In the genomic region with DNA sequence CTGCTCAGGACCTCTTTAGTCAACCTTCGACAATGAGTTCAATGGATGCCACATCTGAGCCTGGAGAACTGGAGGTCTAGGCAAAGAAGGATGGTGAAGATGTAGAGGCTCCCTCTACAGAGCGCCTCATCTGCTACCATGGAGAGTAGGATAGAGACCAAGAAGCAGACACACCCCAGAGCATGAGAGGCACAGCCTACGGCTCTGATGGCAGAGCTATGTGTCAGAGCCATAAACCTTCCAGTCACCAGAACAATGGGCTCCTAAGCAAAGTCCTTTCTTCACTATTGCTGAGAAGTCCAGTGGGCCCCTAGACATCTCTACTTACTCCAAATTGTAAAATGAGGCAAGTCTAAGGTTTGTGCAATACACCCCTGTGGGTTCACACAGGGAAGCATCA, we compare ENCODE assay signal across 22 mouse cellular contexts.
A peak's percentile ranks its signal among the peaks of the same experiment; 100 is the strongest.
DNase-seq lines count a peak whose midpoint lies in the region; ATAC-seq and TF ChIP-seq lines count a peak whose summit lies in the region.
"Had no signal": no experiment of that assay in that cellular context is flagged by ENCODE, and none has a peak within 500 bp of the region (broad histone marks: within the 10 kb centered on the region; RNA-seq: fewer than 3 reads in every experiment).

No protein-coding gene starts in this region.

- no peaks in the 10 kb centered on the region for H3K4me1 ChIP-seq in intestine, embryonic 15.5 days (replicated peaks)
- no peaks in the 10 kb centered on the region for H3K4me1 ChIP-seq in intestine, embryonic 16.5 days (ENCODE audit: control insufficient read depth, insufficient read depth, low read length)
- H3K4me1 ChIP-seq in intestine, postnatal 0 days (replicated peaks; ENCODE audit: control insufficient read depth, insufficient read depth, low read length), result no peaks in the 10 kb centered on the region
- H3K4me1 ChIP-seq in forebrain, embryonic 15.5 days, result no peaks in the 10 kb centered on the region

- peak; percentile 69 for ATAC-seq in intestine, embryonic 15.5 days
- peak; percentile 66 for ATAC-seq in intestine, embryonic 16.5 days
- peak; percentile 43; the same call in 1 of the 2 replicates for ATAC-seq in intestine, postnatal 0 days
- no peak for ATAC-seq in forebrain, embryonic 15.5 days (replicated peaks)
- no peak for ATAC-seq in cerebellum, adult (ENCODE audit: insufficient number of reproducible peaks, low FRiP score, low TSS enrichment)
- ATAC-seq: activated CD4-positive, CD25-positive, alpha-beta regulatory T cell, adult 4 months; CD4-positive, CD25-positive, alpha-beta regulatory T cell, adult 4 months; Patski had no signal

- no peaks in the 10 kb centered on the region for H3K27me3 ChIP-seq in intestine, embryonic 15.5 days (replicated peaks)
- H3K27me3 ChIP-seq in intestine, embryonic 16.5 days (replicated peaks; ENCODE audit: control insufficient read depth, insufficient read depth, low read length), result no peaks in the 10 kb centered on the region
- H3K27me3 ChIP-seq in intestine, postnatal 0 days (replicated peaks; ENCODE audit: control insufficient read depth, insufficient read depth, low read length), result no peaks in the 10 kb centered on the region
- no peaks in the 10 kb centered on the region for H3K27me3 ChIP-seq in forebrain, embryonic 15.5 days
- H3K27me3 ChIP-seq: Patski had no signal

- no peak overlapping the region for H3K4me3 ChIP-seq in intestine, embryonic 15.5 days (replicated peaks)
- no peak overlapping the region for H3K4me3 ChIP-seq in intestine, embryonic 16.5 days (ENCODE audit: low read length)
- no peak overlapping the region for H3K4me3 ChIP-seq in intestine, postnatal 0 days (ENCODE audit: low read depth, low read length)
- no peak overlapping the region for H3K4me3 ChIP-seq in forebrain, embryonic 15.5 days

- WGBS in intestine, embryonic 15.5 days, result 66% methylated on average over 3 of the region's 3 CpGs
- 63% methylated on average over 3 of the region's 3 CpGs for WGBS in intestine, embryonic 16.5 days
- 58% methylated on average over 3 of the region's 3 CpGs for WGBS in intestine, postnatal 0 days
- 89% methylated on average over 3 of the region's 3 CpGs for WGBS in forebrain, embryonic 15.5 days

- intact Hi-C loops in heart, postnatal 36 days (cut with DNase I), result no loop called here

- H3K9me3 ChIP-seq in intestine, embryonic 15.5 days, result no peaks in the 10 kb centered on the region
- no peaks in the 10 kb centered on the region for H3K9me3 ChIP-seq in intestine, embryonic 16.5 days (ENCODE audit: control insufficient read depth, low read length)
- H3K9me3 ChIP-seq in intestine, postnatal 0 days (ENCODE audit: control insufficient read depth), result no peaks in the 10 kb centered on the region
- H3K9me3 ChIP-seq in forebrain, embryonic 15.5 days, result no peaks in the 10 kb centered on the region

- no peak for TF ChIP-seq CTCF in intestine, postnatal 0 days (IDR thresholded peaks at IDR 0.05; ENCODE audit: low read depth)

- H3K4me2 ChIP-seq in intestine, embryonic 15.5 days (replicated peaks), result no peak overlapping the region
- H3K4me2 ChIP-seq in intestine, embryonic 16.5 days (ENCODE audit: low read depth, low read length), result no peak overlapping the region
- H3K4me2 ChIP-seq in intestine, postnatal 0 days (replicated peaks; ENCODE audit: low read depth), result no peak overlapping the region
- no peak overlapping the region for H3K4me2 ChIP-seq in forebrain, embryonic 15.5 days (replicated peaks)

- no peak overlapping the region for H3K27ac ChIP-seq in intestine, embryonic 15.5 days
- H3K27ac ChIP-seq in intestine, embryonic 16.5 days (ENCODE audit: low read length), result no peak overlapping the region
- H3K27ac ChIP-seq in intestine, postnatal 0 days (ENCODE audit: low read depth, low read length), result no peak overlapping the region
- H3K27ac ChIP-seq in forebrain, embryonic 15.5 days (replicated peaks), result no peak overlapping the region

- H3K9ac ChIP-seq in intestine, embryonic 15.5 days, result no peak overlapping the region
- no peak overlapping the region for H3K9ac ChIP-seq in intestine, embryonic 16.5 days (ENCODE audit: low read depth, low read length)
- H3K9ac ChIP-seq in intestine, postnatal 0 days (ENCODE audit: low read depth, low read length), result no peak overlapping the region
- H3K9ac ChIP-seq in forebrain, embryonic 15.5 days (replicated peaks), result no peak overlapping the region

- H3K36me3 ChIP-seq in intestine, embryonic 15.5 days, result no peaks in the 10 kb centered on the region
- no peaks in the 10 kb centered on the region for H3K36me3 ChIP-seq in intestine, embryonic 16.5 days (ENCODE audit: control insufficient read depth, insufficient read depth, low read length)
- no peaks in the 10 kb centered on the region for H3K36me3 ChIP-seq in intestine, postnatal 0 days (ENCODE audit: control insufficient read depth, insufficient read depth)
- no peaks in the 10 kb centered on the region for H3K36me3 ChIP-seq in forebrain, embryonic 15.5 days
- H3K36me3 ChIP-seq: G1E had no signal

- peak; percentile 31 for DNase-seq in heart, adult 11 months
- DNase-seq in heart, postnatal 36 days, result no peak
- no peak for DNase-seq in liver
- DNase-seq: adrenal gland, adult 2 months; adrenal gland, adult 8-10 months; adrenal gland, postnatal 10 days; adrenal gland, postnatal 14 days; adrenal gland, postnatal 25 days; adrenal gland, postnatal 36 days; B cell, adult 2 months; cerebellum, adult 11 months; cerebellum, adult 11-12 months; cerebellum, adult 18-20 months had no signal

Comparison
In these comparisons a context has a peak if more than half of its experiments do, and no peak if none do; other contexts are left out.
1. ATAC-seq: peak in intestine, embryonic 15.5 days (single experiment), intestine, embryonic 16.5 days (single experiment) and intestine, postnatal 0 days (single experiment); none in forebrain, embryonic 15.5 days (single experiment) and cerebellum, adult (single experiment).